Mouse (Mus musculus) MEL (cell line): ENCODE data around the gene Ms4a4d. TPM values are rescaled to one million over a fixed set of nuclear protein-coding genes. Genes with fewer than 3 reads are reported as not detected.

Experiments used
- DNase-seq: peaks from one replicate; pipeline ENCODE4 v3.0.0; 2011; ENCODE audit warnings: low read depth, low spot score
- H3K27ac ChIP-seq: 2 replicates; pipeline ENCODE4 v1.5.1; 2012; ENCODE audit warnings: low read depth, mild to moderate bottlenecking, control low read depth, low read length, moderate library complexity; ENCODE audit not compliant: control insufficient read depth
- H3K27me3 ChIP-seq, 2 experiments: fragments of 150-350 bp in 1 of 2; sonication (generic) in 1 of 2; 2 replicates each; pipeline ENCODE4 v1.6.1; 2012; ENCODE audit warnings: low read length in 2 of 2, mild to moderate bottlenecking in 2 of 2, improper control_type of control experiment in 1 of 2, moderate library complexity in 1 of 2; ENCODE audit not compliant: insufficient read depth in 2 of 2, control insufficient read depth in 1 of 2
- H3K36me3 ChIP-seq, 2 experiments: 2 replicates each; pipeline ENCODE4 v1.6.1; 2012 to 2014; ENCODE audit warnings: low read length in 2 of 2, improper control_type of control experiment in 1 of 2, inconsistent platforms in 1 of 2, mild to moderate bottlenecking in 1 of 2; ENCODE audit not compliant: insufficient read depth in 2 of 2, control insufficient read depth in 1 of 2
- H3K4me1 ChIP-seq, 2 experiments: fragments of 150-350 bp in 1 of 2; sonication (generic) in 1 of 2; 2 replicates each; pipeline ENCODE4 v1.6.1; 2012; ENCODE audit warnings: low read length in 2 of 2, improper control_type of control experiment in 1 of 2, mild to moderate bottlenecking in 1 of 2; ENCODE audit not compliant: insufficient read depth in 2 of 2, control insufficient read depth in 1 of 2
- H3K4me3 ChIP-seq, 2 experiments: fragments of 150-350 bp in 1 of 2; sonication (generic) in 1 of 2; 2 replicates each; pipeline ENCODE4 v1.5.1; 2012; ENCODE audit warnings: low read depth in 2 of 2, low read length in 2 of 2, mild to moderate bottlenecking in 2 of 2, moderate library complexity in 2 of 2, control low read depth in 1 of 2, improper control_type of control experiment in 1 of 2; ENCODE audit not compliant: control insufficient read depth in 1 of 2, insufficient read depth in 1 of 2
- H3K79me2 ChIP-seq: 2 replicates; pipeline ENCODE4 v1.6.1; 2012; ENCODE audit warnings: mild to moderate bottlenecking, low read length, moderate library complexity; ENCODE audit not compliant: control insufficient read depth, poor library complexity, insufficient read depth
- H3K9ac ChIP-seq: 2 replicates; pipeline ENCODE4 v1.6.1; 2012; ENCODE audit warnings: low read depth, mild to moderate bottlenecking, control low read depth, low read length, moderate library complexity; ENCODE audit not compliant: control insufficient read depth, poor library complexity, severe bottlenecking
- H3K9me3 ChIP-seq: fragments of 150-350 bp; sonication (generic); replicated peaks from 2 replicates; pipeline ENCODE4 v1.6.1; 2012; ENCODE audit warnings: mild to moderate bottlenecking, low read length, improper control_type of control experiment, moderate library complexity; ENCODE audit not compliant: insufficient read depth
- BHLHE40 ChIP-seq: IDR thresholded peaks from 2 replicates; pipeline ENCODE4 v1.6.1; 2012; ENCODE audit warnings: low read depth, mild to moderate bottlenecking, inconsistent platforms, low read length, improper control_type of control experiment, borderline replicate concordance
- CHD1 ChIP-seq: IDR thresholded peaks from 2 replicates; pipeline ENCODE4 v1.6.1; 2012; ENCODE audit warnings: low read depth, mild to moderate bottlenecking, inconsistent platforms, low read length, improper control_type of control experiment
- CTCF ChIP-seq, 3 experiments: IDR thresholded peaks in 2 of 3; conservative IDR thresholded peaks in 1 of 3; 2 replicates each; pipeline ENCODE4 v1.5.1; 2011 to 2012; ENCODE audit warnings: low read length in 3 of 3, low read depth in 2 of 3, mild to moderate bottlenecking in 2 of 3, improper control_type of control experiment in 1 of 3, inconsistent platforms in 1 of 3, mixed read lengths in 1 of 3, moderate library complexity in 1 of 3; ENCODE audit not compliant: control insufficient read depth in 1 of 3, insufficient read depth in 1 of 3, poor library complexity in 1 of 3, severe bottlenecking in 1 of 3
- E2F4 ChIP-seq: IDR thresholded peaks from 2 replicates; pipeline ENCODE4 v1.6.1; 2011; ENCODE audit warnings: low read depth, low read length, improper control_type of control experiment, borderline replicate concordance
- EP300 ChIP-seq, 2 experiments: IDR thresholded peaks; 2 replicates each; pipeline ENCODE4 v1.6.1; 2011; ENCODE audit warnings: improper control_type of control experiment in 2 of 2, low read length in 2 of 2, low read depth in 1 of 2, mild to moderate bottlenecking in 1 of 2
- HCFC1 ChIP-seq: IDR thresholded peaks from 2 replicates; pipeline ENCODE4 v1.6.1; 2012; ENCODE audit warnings: low read depth, mild to moderate bottlenecking, inconsistent platforms, low read length, improper control_type of control experiment, moderate library complexity
- MAFK ChIP-seq: IDR thresholded peaks from 2 replicates; pipeline ENCODE4 v1.6.1; 2011; ENCODE audit warnings: low read depth, mild to moderate bottlenecking, low read length, improper control_type of control experiment, borderline replicate concordance
- MEF2A ChIP-seq: IDR thresholded peaks from 2 replicates; pipeline ENCODE4 v1.6.1; 2014; ENCODE audit warnings: low read depth, mild to moderate bottlenecking, inconsistent platforms, low read length, improper control_type of control experiment; ENCODE audit not compliant: poor library complexity, insufficient replicate concordance, severe bottlenecking; ENCODE audit errors: extremely low read depth
- MXI1 ChIP-seq: IDR thresholded peaks from 2 replicates; pipeline ENCODE4 v1.6.1; 2011; ENCODE audit warnings: mild to moderate bottlenecking, low read depth, low read length, improper control_type of control experiment
- MYB ChIP-seq: IDR thresholded peaks from 2 replicates; pipeline ENCODE4 v1.6.1; 2011; ENCODE audit warnings: mild to moderate bottlenecking, low read depth, low read length, improper control_type of control experiment
- POLR2A ChIP-seq, 2 experiments: IDR thresholded peaks; 2 replicates each; pipeline ENCODE4 v1.6.1; 2011 to 2012; ENCODE audit warnings: low read length in 2 of 2, mild to moderate bottlenecking in 2 of 2, control low read depth in 1 of 2, improper control_type of control experiment in 1 of 2, low read depth in 1 of 2, moderate library complexity in 1 of 2; ENCODE audit not compliant: control insufficient read depth in 1 of 2, insufficient read depth in 1 of 2, poor library complexity in 1 of 2
- POLR2AphosphoS5 ChIP-seq: IDR thresholded peaks from 2 replicates; pipeline ENCODE4 v1.6.1; 2012; ENCODE audit warnings: low read depth, borderline replicate concordance, mild to moderate bottlenecking, inconsistent platforms, low read length, moderate library complexity, mixed read lengths
- RAD21 ChIP-seq: IDR thresholded peaks from 2 replicates; pipeline ENCODE4 v1.6.1; 2011; ENCODE audit warnings: mild to moderate bottlenecking, low read depth, low read length, improper control_type of control experiment
- SIN3A ChIP-seq: IDR thresholded peaks from 2 replicates; pipeline ENCODE4 v1.6.1; 2012; ENCODE audit warnings: low read length, improper control_type of control experiment, inconsistent platforms
- ZC3H11A ChIP-seq: IDR thresholded peaks from 2 replicates; pipeline ENCODE4 v1.6.1; 2012; ENCODE audit warnings: low read depth, mild to moderate bottlenecking, inconsistent platforms, low read length, improper control_type of control experiment
- ZKSCAN1 ChIP-seq: IDR thresholded peaks from 2 replicates; pipeline ENCODE4 v1.6.1; 2012; ENCODE audit warnings: low read depth, mild to moderate bottlenecking, inconsistent platforms, low read length, improper control_type of control experiment, moderate library complexity
- polyA plus RNA-seq, 2 experiments: library from polyadenylated mRNA; stranded (reverse) in 1 of 2; unstranded in 1 of 2; fragments of >175 nt in 1 of 2; fragments of >200 nt in 1 of 2; gene quantifications; 2 replicates each; pipeline versions ENCODE4 v1.2.1 to v1.2.4; 2012; ENCODE audit warnings: low replicate concordance in 2 of 2, low read depth in 1 of 2; ENCODE audit not compliant: insufficient read length in 2 of 2, insufficient read depth in 1 of 2, missing spikeins in 1 of 2
- total RNA-seq: library from RNA; depleted of rRNA; stranded (reverse); fragments of 300-350 nt; gene quantifications from 2 replicates; pipeline ENCODE4 v1.2.3, GENCODE M21; 2012; rRNA removed

Gene Ms4a4d
- total RNA-seq (not detected in 2 replicates), polyA plus RNA-seq (not detected)

GRCm38 (mm10) chr19:11536593-11536992 lies at the start of gene Ms4a4d:
Ms4a4d (plus strand) TSS chr19:11536801.
- no peak within 1 kb of the TSS for H3K27ac ChIP-seq
- H3K27me3 ChIP-seq = no peaks in the 10 kb centered on the region
- H3K4me3 ChIP-seq = no peak within 1 kb of the TSS
- no peaks in the 10 kb centered on the region for H3K4me1 ChIP-seq
- H3K36me3 ChIP-seq = no peaks in the 10 kb centered on the region
- no peaks in the 10 kb centered on the region for H3K79me2 ChIP-seq
- no peaks in the 10 kb centered on the region for H3K9me3 ChIP-seq
- DNase-seq = no peak
- H3K9ac ChIP-seq = no peak within 1 kb of the TSS
- TF ChIP-seq SIN3A (no peak), ZC3H11A (no peak), RAD21 (no peak), E2F4 (no peak), ZKSCAN1 (no peak), MAFK (no peak), MEF2A (no peak)

- DNase-seq = no peak
- TF ChIP-seq CTCF (IDR thresholded peaks at IDR 0.05 in 2 of 3, conservative IDR thresholded peaks at IDR 0.05 in 1 of 3; ENCODE audit: control insufficient read depth in 1 of 3, insufficient read depth in 1 of 3, low read depth in 2 of 3, low read length in 3 of 3, poor library complexity in 1 of 3, severe bottlenecking in 1 of 3) (no peak), MYB (no peak), HCFC1 (no peak), EP300 (IDR thresholded peaks at IDR 0.05; ENCODE audit: low read depth in 1 of 2, low read length in 2 of 2) (no peak), POLR2AphosphoS5 (no peak), CHD1 (no peak), POLR2A (IDR thresholded peaks at IDR 0.05; ENCODE audit: control insufficient read depth in 1 of 2, insufficient read depth in 1 of 2, low read depth in 1 of 2, low read length in 2 of 2, poor library complexity in 1 of 2) (no peak), BHLHE40 (no peak), MXI1 (no peak), MAFK (no peak)
- no peak overlapping the region for H3K27ac ChIP-seq
These were observed 45.0 kb upstream of the Ms4a4d start for GRCm38 (mm10) chr19:11491406-11492189.

More at GRCm38 (mm10) chr19:11491406-11492189, 45.0 kb upstream of the Ms4a4d start:
- Histone ChIP-seq H3K9ac (no peak overlapping the region), H3K4me1 (no peaks in the 10 kb centered on the region), H3K36me3 (no peaks in the 10 kb centered on the region), H3K79me2 (no peaks in the 10 kb centered on the region), H3K9me3 (no peaks in the 10 kb centered on the region), H3K4me3 (no peak overlapping the region), H3K27me3 (no peaks in the 10 kb centered on the region; a peak in 1 of 4 replicates)
